Mouse (Mus musculus) midbrain, embryonic 12.5 days (tissue): ENCODE results near the gene Ncoa3. TPM values are rescaled to one million over a fixed set of nuclear protein-coding genes. Genes with fewer than 3 reads are reported as not detected.

Experiments used
- ATAC-seq: fragments of 200-750 bp; cut with Nextera tagmentation; 2 replicates; pipeline ENCODE4 v1.8.0; 2017; ENCODE audit warnings: low read depth, moderate TSS enrichment, moderate library complexity; ENCODE audit not compliant: low FRiP score
- H3K27ac ChIP-seq: fragments of 300-500 bp; sonication (generic); replicated peaks from 2 replicates; pipeline ENCODE4 v1.5.1; 2016; ENCODE audit warnings: mild to moderate bottlenecking
- H3K27me3 ChIP-seq: fragments of 300-500 bp; sonication (generic); 2 replicates; pipeline ENCODE4 v1.6.1; 2016; ENCODE audit warnings: mild to moderate bottlenecking
- H3K36me3 ChIP-seq: fragments of 300-500 bp; sonication (generic); 2 replicates; pipeline ENCODE4 v1.6.1; 2016
- H3K4me1 ChIP-seq: fragments of 300-500 bp; sonication (generic); 2 replicates; pipeline ENCODE4 v1.6.1; 2016
- H3K4me2 ChIP-seq: fragments of 300-500 bp; sonication (generic); replicated peaks from 2 replicates; pipeline ENCODE4 v1.6.1; 2016; ENCODE audit warnings: mild to moderate bottlenecking, moderate library complexity
- H3K4me3 ChIP-seq: fragments of 300-500 bp; sonication (generic); 2 replicates; pipeline ENCODE4 v1.5.1; 2016; ENCODE audit warnings: mild to moderate bottlenecking
- H3K9ac ChIP-seq: fragments of 300-500 bp; sonication (generic); replicated peaks from 2 replicates; pipeline ENCODE4 v1.6.1; 2016; ENCODE audit warnings: mild to moderate bottlenecking, moderate library complexity
- H3K9me3 ChIP-seq: fragments of 300-500 bp; sonication (generic); 2 replicates; pipeline ENCODE4 v1.6.1; 2016; ENCODE audit warnings: mild to moderate bottlenecking
- whole genome bisulfite sequencing: fragments of 180-500 bp; shearing (Covaris S2); methylation state at CpG from one replicate; pipeline ENCODE4 v1.1.7; 2016; 5-methylcytosine and 5-hydroxymethylcytosine counted together
- polyA plus RNA-seq: library from polyadenylated mRNA; unstranded; fragments of >200 nt; fragmentation: Nextera tagmentation; extraction: Ambion mirVana; gene quantifications from 2 replicates; pipeline ENCODE4 v1.2.1, GENCODE M21; 2016

The Ncoa3 gene
- polyA plus RNA-seq, 1 experiment from 2014 or later, result 15.7 TPM

GRCm38 (mm10) chr2:166008558-166009392 is 16.3 kb downstream of the Ncoa3 start:
- Histone ChIP-seq H3K36me3 (0 out of 2 replicates have a peak, but pooled peaks cover 3% of the 10 kb centered on the region), H3K27ac (peak overlapping the region; percentile 63), H3K27me3 (no peaks in the 10 kb centered on the region), H3K9me3 (no peaks in the 10 kb centered on the region), H3K4me2 (no peak overlapping the region), H3K4me1 (peaks cover 24% of the 10 kb centered on the region), H3K4me3 (no peak overlapping the region), H3K9ac (0 out of 2 replicates have a peak overlapping the region, but pooled peaks have one; percentile 11)
- no peak for ATAC-seq
- WGBS, result 35% methylated on average over 8 of the region's 8 CpGs

GRCm38 (mm10) chr2:166009393-166009947 is 17.0 kb downstream of the Ncoa3 start:
- Histone ChIP-seq H3K9me3 (no peaks in the 10 kb centered on the region), H3K27ac (peak overlapping the region; percentile 63), H3K4me1 (peaks cover 24% of the 10 kb centered on the region), H3K4me3 (no peak overlapping the region), H3K4me2 (no peak overlapping the region), H3K27me3 (no peaks in the 10 kb centered on the region), H3K36me3 (0 out of 2 replicates have a peak, but pooled peaks cover 3% of the 10 kb centered on the region), H3K9ac (no peak overlapping the region)
- 75% methylated on average over 3 of the region's 3 CpGs for whole genome bisulfite sequencing
- no peak for ATAC-seq

DNA sequence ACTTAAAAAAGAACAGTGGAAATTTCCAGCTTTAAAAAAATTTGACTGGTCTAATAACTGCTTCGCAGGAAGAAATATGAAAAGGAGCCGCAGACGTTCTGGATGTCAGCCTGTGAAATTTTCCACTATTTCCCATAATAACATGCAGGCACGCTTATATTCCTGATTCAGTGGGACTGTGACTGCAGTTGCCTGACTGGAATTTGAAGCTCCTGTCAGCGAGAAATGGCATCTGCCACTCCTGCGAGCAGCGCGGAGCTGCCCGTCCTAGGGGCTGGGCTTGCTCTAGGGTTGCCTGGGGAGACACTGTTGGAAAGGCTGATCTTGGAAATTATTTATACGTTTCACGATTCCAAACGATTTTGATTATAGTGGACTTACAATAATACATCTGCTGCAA is 17.9 kb downstream of the Ncoa3 start:
- H3K27ac ChIP-seq, result peak overlapping the region; percentile 46; the same call in 1 of the 2 replicates
- no peaks in the 10 kb centered on the region for H3K9me3 ChIP-seq
- no peaks in the 10 kb centered on the region for H3K27me3 ChIP-seq
- no peak overlapping the region for H3K4me3 ChIP-seq
- no peak overlapping the region for H3K9ac ChIP-seq
- H3K4me2 ChIP-seq, result no peak overlapping the region
- H3K4me1 ChIP-seq, result peaks cover 24% of the 10 kb centered on the region
- H3K36me3 ChIP-seq, result 0 out of 2 replicates have a peak, but pooled peaks cover 3% of the 10 kb centered on the region
- ATAC-seq, result no peak
- 66% methylated on average over 12 of the region's 12 CpGs for WGBS

GRCm38 (mm10) chr2:166011422-166011821 is 19.0 kb downstream of the Ncoa3 start:
- Histone ChIP-seq H3K9ac (no peak overlapping the region), H3K36me3 (0 out of 2 replicates have a peak, but pooled peaks cover 3% of the 10 kb centered on the region), H3K9me3 (no peaks in the 10 kb centered on the region), H3K4me3 (no peak overlapping the region), H3K4me2 (no peak overlapping the region), H3K27ac (0 out of 2 replicates have a peak overlapping the region, but pooled peaks have one; percentile 25), H3K4me1 (peaks cover 24% of the 10 kb centered on the region), H3K27me3 (no peaks in the 10 kb centered on the region)
- 72% methylated on average over 3 of the region's 3 CpGs for WGBS
- no peak for ATAC-seq

DNA sequence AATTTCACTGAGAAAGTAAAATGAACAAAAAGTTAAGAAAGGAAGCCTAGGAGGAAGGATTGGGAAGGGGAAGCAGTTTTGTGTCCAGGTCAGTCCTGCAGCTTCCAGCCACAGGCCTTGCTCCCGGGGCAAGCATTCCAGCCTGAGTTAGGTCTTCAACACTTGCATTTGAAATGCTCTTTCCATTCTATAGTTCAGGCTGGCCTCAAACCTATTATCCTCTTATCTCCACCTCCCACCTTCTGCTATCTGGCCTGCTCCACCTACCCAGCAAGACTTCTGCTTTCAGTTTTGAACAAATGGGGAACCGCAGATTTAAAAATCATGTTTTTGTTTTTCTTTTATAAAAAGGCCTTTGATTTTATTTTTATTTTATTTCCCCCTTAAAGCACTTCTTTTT is 19.7 kb downstream of the Ncoa3 start:
- Histone ChIP-seq H3K9me3 (no peaks in the 10 kb centered on the region), H3K27ac (no peak overlapping the region; the same call in 1 of the 2 replicates), H3K4me2 (no peak overlapping the region), H3K4me3 (no peak overlapping the region), H3K27me3 (no peaks in the 10 kb centered on the region), H3K4me1 (peaks cover 24% of the 10 kb centered on the region), H3K9ac (no peak overlapping the region), H3K36me3 (0 out of 2 replicates have a peak, but pooled peaks cover 3% of the 10 kb centered on the region)
- 54% methylated on average over 2 of the region's 2 CpGs for WGBS
- ATAC-seq, result no peak

DNA sequence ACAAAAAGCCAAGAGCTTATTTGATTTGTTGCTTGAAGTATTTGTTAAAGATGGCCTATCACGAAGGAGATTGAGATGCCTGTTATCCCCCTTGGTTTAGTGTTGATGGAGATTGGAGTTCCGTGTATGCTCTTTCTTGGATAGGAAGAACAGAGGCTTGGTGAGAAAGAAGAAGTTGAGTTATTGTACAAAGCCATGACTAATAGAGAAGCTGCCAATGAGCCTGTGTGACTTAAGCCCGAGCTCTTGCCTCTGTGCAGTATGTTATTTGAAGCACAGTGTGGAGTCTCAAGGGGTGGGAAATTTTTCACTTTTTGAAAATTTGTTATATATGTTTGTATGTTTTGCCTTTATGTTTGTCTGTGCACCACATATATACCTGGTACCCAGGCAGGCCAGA is 26.3 kb downstream of the Ncoa3 start:
- no peak for ATAC-seq
- Histone ChIP-seq H3K9me3 (no peaks in the 10 kb centered on the region), H3K36me3 (no peaks in the 10 kb centered on the region), H3K4me2 (no peak overlapping the region), H3K27ac (no peak overlapping the region), H3K27me3 (no peaks in the 10 kb centered on the region), H3K4me3 (no peak overlapping the region), H3K4me1 (peaks cover 24% of the 10 kb centered on the region), H3K9ac (no peak overlapping the region)
- 93% methylated on average over 3 of the region's 3 CpGs for WGBS

GRCm38 (mm10) chr2:166020026-166020425 is 27.6 kb downstream of the Ncoa3 start:
- WGBS, result 81% methylated on average over 2 of the region's 2 CpGs
- no peak for ATAC-seq

DNA sequence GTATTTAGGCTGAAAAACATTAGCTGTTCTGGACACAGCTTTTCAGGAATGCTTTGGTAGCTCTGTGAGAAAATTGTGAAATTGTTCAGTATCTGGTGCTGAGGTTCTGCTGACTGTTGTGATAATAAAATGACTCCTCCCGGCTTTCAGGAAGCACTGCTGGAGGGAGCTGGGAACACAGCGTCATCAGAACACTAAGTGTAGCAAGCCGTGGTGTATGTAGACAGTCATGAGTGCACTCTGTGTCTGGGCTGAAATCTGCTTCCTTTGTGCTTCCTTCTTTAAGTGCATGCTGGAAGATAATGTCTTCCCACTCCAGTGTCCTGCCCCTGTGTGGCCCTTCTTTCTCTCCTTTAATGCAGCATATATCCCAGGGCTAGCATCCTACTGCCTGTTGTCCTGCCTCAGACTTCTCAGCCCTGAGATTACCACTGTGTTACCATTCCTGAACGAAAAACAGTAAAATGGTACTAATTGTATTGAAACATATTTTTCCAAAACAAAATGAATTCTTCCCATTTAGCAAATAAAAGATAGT is 28.7 kb downstream of the Ncoa3 start:
- H3K4me3 ChIP-seq, result no peak overlapping the region
- H3K36me3 ChIP-seq, result no peaks in the 10 kb centered on the region
- no peaks in the 10 kb centered on the region for H3K27me3 ChIP-seq
- H3K27ac ChIP-seq, result peak overlapping the region; percentile 88
- 22% methylated on average over 4 of the region's 4 CpGs for WGBS
- H3K9me3 ChIP-seq, result no peaks in the 10 kb centered on the region
- no peak overlapping the region for H3K9ac ChIP-seq
- peaks cover 31% of the 10 kb centered on the region for H3K4me1 ChIP-seq
- no peak for ATAC-seq
- H3K4me2 ChIP-seq, result 0 out of 2 replicates have a peak overlapping the region, but pooled peaks have one; percentile 3

More at GRCm38 (mm10) chr2:166020026-166020425, 27.6 kb downstream of the Ncoa3 start:
- no peaks in the 10 kb centered on the region for H3K36me3 ChIP-seq
- no peak overlapping the region for H3K4me3 ChIP-seq
- peaks cover 30% of the 10 kb centered on the region for H3K4me1 ChIP-seq
- H3K4me2 ChIP-seq, result no peak overlapping the region
- no peaks in the 10 kb centered on the region for H3K27me3 ChIP-seq
- no peak overlapping the region for H3K9ac ChIP-seq
- no peaks in the 10 kb centered on the region for H3K9me3 ChIP-seq
- no peak overlapping the region for H3K27ac ChIP-seq

- no peak overlapping the region for H3K4me3 ChIP-seq
- no peaks in the 10 kb centered on the region for H3K36me3 ChIP-seq
- no peaks in the 10 kb centered on the region for H3K27me3 ChIP-seq
- WGBS, result 17% methylated on average over 3 of the region's 3 CpGs
- H3K9ac ChIP-seq, result no peak overlapping the region
- H3K27ac ChIP-seq, result peak overlapping the region; percentile 88
- 0 out of 2 replicates have a peak overlapping the region, but pooled peaks have one; percentile 3 for H3K4me2 ChIP-seq
- peak; percentile 69; the same call in 1 of the 2 replicates for ATAC-seq
- H3K9me3 ChIP-seq, result no peaks in the 10 kb centered on the region
- H3K4me1 ChIP-seq, result peaks cover 31% of the 10 kb centered on the region
Measured at GRCm38 (mm10) chr2:166021642-166022041, 29.2 kb downstream of the Ncoa3 start.

- Histone ChIP-seq H3K9ac (no peak overlapping the region), H3K4me2 (no peak overlapping the region), H3K27me3 (no peaks in the 10 kb centered on the region), H3K4me3 (no peak overlapping the region), H3K36me3 (no peaks in the 10 kb centered on the region), H3K9me3 (no peaks in the 10 kb centered on the region), H3K4me1 (peaks cover 31% of the 10 kb centered on the region), H3K27ac (peak overlapping the region; percentile 88)
- ATAC-seq, result no peak
- WGBS, result 59% methylated on average over 8 of the region's 8 CpGs
Measured at GRCm38 (mm10) chr2:166022327-166022726, 29.9 kb downstream of the Ncoa3 start.

- Histone ChIP-seq H3K27ac (no peak overlapping the region), H3K4me2 (no peak overlapping the region), H3K27me3 (no peaks in the 10 kb centered on the region), H3K9ac (no peak overlapping the region), H3K4me3 (no peak overlapping the region), H3K9me3 (no peaks in the 10 kb centered on the region), H3K36me3 (no peaks in the 10 kb centered on the region), H3K4me1 (peaks cover 31% of the 10 kb centered on the region)
- ATAC-seq, result no peak
- WGBS, result 92% methylated on average over 3 of the region's 3 CpGs
Measured at GRCm38 (mm10) chr2:166024079-166024478, 31.6 kb downstream of the Ncoa3 start.

- 85% methylated on average over 4 of the region's 4 CpGs for WGBS
- H3K4me2 ChIP-seq, result no peak overlapping the region
- ATAC-seq, result no peak
- H3K27me3 ChIP-seq, result no peaks in the 10 kb centered on the region
- H3K4me1 ChIP-seq, result peaks cover 34% of the 10 kb centered on the region
- no peak overlapping the region for H3K4me3 ChIP-seq
- H3K9ac ChIP-seq, result no peak overlapping the region
- no peak overlapping the region for H3K27ac ChIP-seq
- no peaks in the 10 kb centered on the region for H3K9me3 ChIP-seq
- no peaks in the 10 kb centered on the region for H3K36me3 ChIP-seq
Measured at GRCm38 (mm10) chr2:166024621-166025020, 32.2 kb downstream of the Ncoa3 start.
